Mouse (Mus musculus) midbrain, postnatal 0 days (tissue): ENCODE measurements at regions not wholly inside any gene's neighbourhood (a gene's known extent, or its start where the extent isn't known, plus 50 kb on each side); places are given as distances from the start of the nearest gene placed in this dataset.

Experiments
- ATAC-seq: fragments of 200-750 bp; cut with Nextera tagmentation; 2 replicates; pipeline ENCODE4 v1.8.0; 2017; ENCODE audit warnings: moderate number of reproducible peaks, mild to moderate bottlenecking, moderate TSS enrichment, moderate library complexity; ENCODE audit not compliant: low FRiP score
- DNase-seq: peaks from one replicate; pipeline ENCODE4 v3.0.0-alpha.2; 2015; ENCODE audit warnings: low spot score
- H3K27ac ChIP-seq: fragments of 300-500 bp; sonication (generic); 2 replicates; pipeline ENCODE4 v1.5.1; 2014; ENCODE audit warnings: low read depth, mild to moderate bottlenecking, low read length, mixed read lengths
- H3K27me3 ChIP-seq: fragments of 300-500 bp; sonication (generic); 2 replicates; pipeline ENCODE4 v1.6.1; 2014; ENCODE audit warnings: low read length, control low read depth, mixed read lengths; ENCODE audit not compliant: insufficient read depth
- H3K36me3 ChIP-seq: fragments of 300-500 bp; sonication (generic); 2 replicates; pipeline ENCODE4 v1.6.1; 2014; ENCODE audit warnings: low read length, control low read depth, mixed read lengths; ENCODE audit not compliant: insufficient read depth
- H3K4me1 ChIP-seq: fragments of 300-500 bp; sonication (generic); 2 replicates; pipeline ENCODE4 v1.6.1; 2014; ENCODE audit warnings: mild to moderate bottlenecking, control low read depth, antibody characterized with exemption, low read length, mixed read lengths; ENCODE audit not compliant: insufficient read depth
- H3K4me2 ChIP-seq: fragments of 300-500 bp; sonication (generic); 2 replicates; pipeline ENCODE4 v1.6.1; 2014; ENCODE audit warnings: low read depth, mild to moderate bottlenecking, low read length, mixed read lengths; ENCODE audit not compliant: poor library complexity, severe bottlenecking
- H3K4me3 ChIP-seq: fragments of 300-500 bp; sonication (generic); 2 replicates; pipeline ENCODE4 v1.5.1; 2014; ENCODE audit warnings: low read depth, mild to moderate bottlenecking, low read length, moderate library complexity
- H3K9ac ChIP-seq: fragments of 300-500 bp; sonication (generic); replicated peaks from 2 replicates; pipeline ENCODE4 v1.6.1; 2014; ENCODE audit warnings: mild to moderate bottlenecking, low read length, moderate library complexity, mixed read lengths; ENCODE audit not compliant: poor library complexity, severe bottlenecking
- H3K9me3 ChIP-seq: fragments of 300-500 bp; sonication (generic); 2 replicates; pipeline ENCODE4 v1.6.1; 2016; ENCODE audit warnings: low read length, control low read depth
- CTCF ChIP-seq: IDR thresholded peaks from 2 replicates; pipeline ENCODE4 v1.5.1; 2016; ENCODE audit warnings: antibody characterized with exemption, mild to moderate bottlenecking
- WGBS: fragments of 180-500 bp; shearing (Covaris S2); extraction: QIAGEN DNeasy Blood & Tissue Kit; methylation state at CpG from one replicate; pipeline ENCODE4 v1.1.7; 2014; 5-methylcytosine and 5-hydroxymethylcytosine counted together

- ATAC-seq: no peak
- 88% methylated on average over 12 of the region's 12 CpGs for WGBS
- TF ChIP-seq CTCF: no peak
- no peak for DNase-seq
- H3K36me3 ChIP-seq: no peaks in the 10 kb centered on the region
- peaks cover 5% of the 10 kb centered on the region; the same call in 1 of the 2 replicates for H3K4me1 ChIP-seq
- no peak overlapping the region for H3K4me3 ChIP-seq
- H3K27ac ChIP-seq: no peak overlapping the region
- H3K4me2 ChIP-seq: no peak overlapping the region
- no peaks in the 10 kb centered on the region for H3K27me3 ChIP-seq
- H3K9me3 ChIP-seq: no peaks in the 10 kb centered on the region
- no peak overlapping the region for H3K9ac ChIP-seq
Observed at GRCm38 (mm10) chr3:51092079-51093028, 131.9 kb upstream of the Noct start.

DNA sequence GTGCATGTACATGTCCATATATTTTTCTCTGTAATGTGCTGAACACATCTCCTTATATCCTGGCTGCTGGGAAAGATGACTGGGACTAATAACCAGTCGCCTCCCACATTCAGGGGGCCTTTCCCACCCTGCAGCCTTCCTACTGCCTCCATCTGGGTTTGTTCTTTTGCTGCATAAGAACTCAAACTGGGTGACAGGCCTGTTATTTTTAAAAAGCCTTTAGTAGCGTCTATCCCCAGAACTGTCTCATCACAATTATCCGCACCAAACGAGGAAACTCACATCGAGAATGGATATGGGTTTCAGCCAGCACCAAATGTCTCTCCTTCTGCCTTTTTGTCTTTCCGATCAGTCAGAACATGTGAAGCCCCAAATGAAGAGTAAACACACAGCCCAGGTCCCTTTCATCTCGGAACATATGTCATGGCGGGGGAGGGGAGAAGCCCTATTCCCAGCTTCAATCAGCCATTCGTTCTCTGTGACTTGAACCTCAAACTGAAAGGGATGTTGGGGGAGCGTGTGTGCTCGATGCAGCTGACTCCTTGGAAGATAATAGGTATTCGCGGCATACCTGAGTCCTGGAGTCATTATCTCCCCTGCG is 128.3 kb upstream of the Noct start:
- Histone ChIP-seq H3K9ac (no peak overlapping the region), H3K9me3 (no peaks in the 10 kb centered on the region), H3K4me1 (peaks cover 5% of the 10 kb centered on the region; the same call in 1 of the 2 replicates), H3K27me3 (no peaks in the 10 kb centered on the region), H3K4me2 (peak overlapping the region; percentile 22; the same call in 1 of the 2 replicates), H3K27ac (peak overlapping the region; percentile 65), H3K36me3 (no peaks in the 10 kb centered on the region), H3K4me3 (no peak overlapping the region)
- peak; percentile 68 for DNase-seq
- WGBS: 25% methylated on average over 14 of the region's 14 CpGs
- ATAC-seq: peak; percentile 71
- no peak for TF ChIP-seq CTCF

GRCm38 (mm10) chr3:51096545-51096944 is 127.7 kb upstream of the Noct start:
- Histone ChIP-seq H3K9me3 (no peaks in the 10 kb centered on the region), H3K27me3 (no peaks in the 10 kb centered on the region), H3K9ac (0 out of 2 replicates have a peak overlapping the region, but pooled peaks have one; percentile 8), H3K4me3 (no peak overlapping the region), H3K36me3 (no peaks in the 10 kb centered on the region), H3K4me1 (peaks cover 5% of the 10 kb centered on the region; the same call in 1 of the 2 replicates), H3K27ac (peak overlapping the region; percentile 65; the same call in 1 of the 2 replicates), H3K4me2 (peak overlapping the region; percentile 22)
- WGBS: 10% methylated on average over 6 of the region's 6 CpGs
- no peak for TF ChIP-seq CTCF
- no peak for ATAC-seq
- peak; percentile 56 for DNase-seq

DNA sequence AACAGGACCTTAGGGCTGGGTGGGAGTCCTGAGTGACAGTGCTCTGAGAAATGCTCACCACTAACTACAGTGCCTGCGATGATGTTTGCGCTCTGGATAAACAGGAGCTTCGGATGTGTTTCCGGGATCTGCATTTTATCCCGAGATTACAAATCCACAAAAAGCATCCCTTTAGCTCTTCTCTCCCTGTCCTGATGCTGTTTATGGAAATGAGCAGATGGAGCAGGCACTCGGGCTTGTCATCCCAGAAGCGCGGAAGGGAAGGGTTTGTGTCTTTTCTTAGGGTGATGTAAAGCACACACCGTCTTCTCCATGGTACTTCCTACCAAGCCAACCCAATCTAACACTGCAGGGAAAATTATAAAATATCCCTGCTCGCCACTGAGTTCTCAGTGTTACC is 126.9 kb upstream of the Noct start:
- ATAC-seq: no peak
- Histone ChIP-seq H3K27ac (no peak overlapping the region), H3K4me3 (no peak overlapping the region), H3K27me3 (no peaks in the 10 kb centered on the region), H3K4me2 (no peak overlapping the region), H3K36me3 (no peaks in the 10 kb centered on the region), H3K4me1 (peaks cover 5% of the 10 kb centered on the region; the same call in 1 of the 2 replicates), H3K9me3 (no peaks in the 10 kb centered on the region), H3K9ac (no peak overlapping the region)
- 57% methylated on average over 10 of the region's 10 CpGs for WGBS
- DNase-seq: no peak
- no peak for TF ChIP-seq CTCF

- DNase-seq (no peak), ATAC-seq (no peak)
- H3K9ac ChIP-seq: no peak overlapping the region
- H3K4me2 ChIP-seq: no peak overlapping the region
- no peak overlapping the region for H3K4me3 ChIP-seq
- H3K36me3 ChIP-seq: no peaks in the 10 kb centered on the region
- no peaks in the 10 kb centered on the region for H3K9me3 ChIP-seq
- H3K27me3 ChIP-seq: no peaks in the 10 kb centered on the region
- peaks cover 5% of the 10 kb centered on the region; the same call in 1 of the 2 replicates for H3K4me1 ChIP-seq
- TF ChIP-seq CTCF: no peak
- no peak overlapping the region for H3K27ac ChIP-seq
- WGBS: 81% methylated on average over 7 of the region's 7 CpGs
Observed at GRCm38 (mm10) chr3:51099966-51100365, 124.3 kb upstream of the Noct start.
